Mouse (Mus musculus) heart, postnatal 4 days (tissue): ENCODE data around the gene P4ha1. TPM values are rescaled to one million over a fixed set of nuclear protein-coding genes. Genes with fewer than 3 reads are reported as not detected.

Source experiments
- DNase-seq: peaks from one replicate; pipeline ENCODE4 v3.0.0; 2021
- total RNA-seq, 2 experiments: library from RNA; stranded (reverse); gene quantifications; 2 replicates each; pipeline ENCODE4 v1.2.3; 2021

Gene P4ha1
- total RNA-seq, 2 experiments from 2014 or later: 21.2 to 25.3 TPM

DNA sequence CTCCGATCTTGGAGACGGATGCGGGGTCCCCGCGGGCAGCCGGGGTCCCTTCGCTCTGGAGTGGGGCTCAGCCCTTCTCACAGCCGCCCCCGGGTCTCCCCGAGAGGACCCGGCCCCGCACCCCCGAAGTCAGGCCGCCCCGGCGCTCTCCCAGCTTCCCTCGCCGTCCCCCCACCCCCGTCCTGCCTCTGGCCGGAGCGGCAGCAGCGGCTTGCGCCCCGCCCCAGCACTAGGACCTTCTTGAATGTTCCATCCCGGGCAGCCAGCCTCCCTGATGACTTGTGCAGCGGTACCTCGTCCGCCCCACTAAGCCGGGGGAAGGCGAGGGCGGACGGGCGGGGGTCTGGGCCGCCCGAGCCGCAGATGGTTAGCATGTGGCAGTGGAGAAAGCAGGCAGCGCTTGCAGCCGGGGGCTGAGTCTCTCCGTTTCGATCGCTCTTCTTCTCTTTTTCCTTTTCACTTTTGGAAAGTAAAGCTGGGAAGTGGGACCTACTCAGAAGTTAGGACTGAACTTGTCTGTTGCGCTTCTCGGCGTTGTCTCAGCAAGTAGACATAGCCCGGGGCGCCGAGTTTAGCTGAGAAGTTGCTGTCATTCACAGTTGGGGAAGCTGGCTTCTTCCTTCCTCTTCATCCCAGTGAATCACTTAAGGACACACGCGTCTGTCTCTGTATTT, 529 bp downstream of the P4ha1 start:
- peak; percentile 79 for DNase-seq

- no peak for DNase-seq
Measured at GRCm38 (mm10) chr10:59324311-59325165, 1.4 kb downstream of the P4ha1 start.

DNA sequence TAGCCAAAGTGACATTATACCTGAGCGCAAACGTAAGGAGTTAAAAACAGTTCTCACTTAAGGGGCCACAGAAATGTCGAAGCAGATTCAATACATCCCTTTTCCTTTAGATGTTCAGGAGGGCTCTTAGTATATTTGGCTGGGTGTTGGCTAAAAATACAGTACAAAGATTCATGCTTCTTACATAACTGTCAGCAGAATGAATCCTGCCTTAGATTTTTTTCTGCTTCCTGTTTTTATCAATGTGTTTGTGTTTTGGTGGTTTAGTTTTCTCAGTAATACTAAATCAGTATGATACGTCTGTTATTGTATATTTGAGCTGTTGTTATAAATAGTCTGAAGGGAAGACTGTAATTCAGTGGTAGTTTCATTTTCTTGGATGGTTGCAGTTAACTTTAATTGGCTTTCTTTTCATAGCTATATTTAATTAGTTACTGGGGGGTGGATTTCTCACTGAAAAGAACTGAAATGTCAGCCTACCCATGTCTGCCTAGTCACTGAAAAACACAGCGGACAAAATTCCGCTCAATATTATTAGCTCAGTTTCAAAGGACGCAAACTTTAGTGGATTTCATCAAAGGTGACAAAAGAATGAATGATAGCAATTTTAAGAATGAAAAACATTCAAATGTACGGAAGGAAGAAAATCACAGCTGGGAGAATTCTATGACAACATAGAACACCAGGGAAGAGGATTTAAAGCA, 3.7 kb downstream of the P4ha1 start:
- no peak for DNase-seq

DNA sequence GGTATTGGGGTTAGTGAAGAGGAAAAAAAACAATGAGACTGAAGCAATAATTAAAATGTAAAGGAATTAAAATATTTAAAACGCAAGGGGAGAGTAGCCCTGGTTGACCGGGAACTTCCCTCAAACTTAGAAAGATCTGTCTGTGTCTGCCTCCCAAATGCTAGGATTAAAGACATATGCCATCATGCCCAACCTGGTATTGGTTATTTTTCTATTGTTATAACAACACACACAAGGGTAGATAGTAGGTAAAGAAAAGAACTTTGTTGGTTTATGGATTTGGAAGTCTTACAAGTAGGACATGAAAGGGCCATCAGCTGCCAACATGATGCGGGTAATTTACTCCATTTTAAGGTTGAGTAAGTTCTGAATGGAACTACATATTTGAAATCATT, 4.2 kb downstream of the P4ha1 start:
- no peak for DNase-seq

DNA sequence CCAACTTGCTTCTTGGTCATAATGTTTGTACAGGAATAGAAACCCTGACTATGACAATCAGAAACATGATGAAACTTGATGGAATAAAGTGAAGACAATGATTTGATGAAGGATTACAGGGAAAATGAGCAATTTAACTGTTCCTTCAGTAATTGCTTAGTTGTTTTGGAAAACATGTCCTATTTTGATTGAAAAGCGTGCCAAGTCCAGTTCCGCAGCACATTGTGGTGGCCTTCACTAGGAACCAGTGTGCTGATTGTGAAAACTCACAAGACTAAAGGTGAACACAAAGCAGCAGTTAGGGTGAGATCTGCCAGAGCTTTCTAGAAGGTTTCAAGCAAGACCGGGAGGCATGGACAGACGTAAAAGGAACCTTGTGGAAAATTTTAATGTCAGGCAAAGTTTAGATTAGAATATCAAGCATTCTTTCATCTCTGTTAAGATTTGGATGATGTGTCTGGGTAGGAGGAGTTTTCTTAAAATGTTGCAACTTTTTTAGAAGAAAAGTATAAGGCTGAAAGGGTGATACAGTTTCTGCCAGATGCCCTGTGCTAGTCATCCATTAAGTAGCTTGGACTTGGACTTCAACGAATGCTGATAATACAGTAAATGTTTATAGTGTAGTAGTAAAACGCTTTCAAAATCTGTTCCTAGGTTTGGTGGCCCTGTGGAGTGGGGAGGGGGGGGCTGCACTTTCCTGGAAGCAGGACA, 8.6 kb downstream of the P4ha1 start:
- DNase-seq: no peak

DNA sequence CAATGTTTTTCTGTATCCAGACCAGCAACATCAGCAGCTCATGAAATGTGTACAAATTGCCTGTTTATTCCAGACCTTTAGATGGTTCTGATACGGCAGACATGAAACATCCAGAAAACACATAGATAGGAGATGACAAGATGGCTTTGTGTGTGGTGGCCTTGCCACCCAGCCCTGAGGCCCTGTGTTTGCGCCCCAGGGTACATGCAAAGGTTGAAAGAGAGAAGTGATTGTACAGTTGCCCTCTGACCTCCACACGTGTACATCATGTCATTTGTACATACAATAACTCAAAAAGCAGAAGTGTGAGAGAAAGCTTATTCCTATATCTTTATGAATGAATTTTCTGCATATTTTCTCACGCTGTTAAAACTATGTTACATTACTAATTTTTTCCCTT, 10.3 kb downstream of the P4ha1 start:
- DNase-seq: no peak

GRCm38 (mm10) chr10:59334899-59335798, 12.1 kb downstream of the P4ha1 start:
- DNase-seq: peak; percentile 46

DNA sequence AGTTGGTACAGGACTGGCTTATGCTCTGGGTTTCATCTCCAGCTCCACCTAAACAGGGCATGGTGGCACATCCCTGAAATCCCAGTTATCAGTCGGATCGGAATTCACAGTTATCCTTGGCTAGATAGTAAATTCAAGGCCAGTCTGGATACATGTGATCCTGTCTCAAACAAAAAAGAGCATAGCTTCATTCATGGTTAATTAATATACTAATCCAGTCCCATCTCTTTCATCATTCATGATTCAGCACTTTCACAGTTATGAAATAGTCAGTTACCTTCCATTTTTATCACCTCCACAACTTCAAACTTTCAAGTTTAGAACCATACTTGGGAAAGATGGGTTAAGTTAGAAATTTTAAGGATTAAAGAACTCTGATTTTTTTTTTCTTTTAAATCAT, 13.0 kb downstream of the P4ha1 start:
- DNase-seq: no peak

- no peak for DNase-seq
Measured at GRCm38 (mm10) chr10:59346560-59346959, 23.5 kb downstream of the P4ha1 start.

DNA sequence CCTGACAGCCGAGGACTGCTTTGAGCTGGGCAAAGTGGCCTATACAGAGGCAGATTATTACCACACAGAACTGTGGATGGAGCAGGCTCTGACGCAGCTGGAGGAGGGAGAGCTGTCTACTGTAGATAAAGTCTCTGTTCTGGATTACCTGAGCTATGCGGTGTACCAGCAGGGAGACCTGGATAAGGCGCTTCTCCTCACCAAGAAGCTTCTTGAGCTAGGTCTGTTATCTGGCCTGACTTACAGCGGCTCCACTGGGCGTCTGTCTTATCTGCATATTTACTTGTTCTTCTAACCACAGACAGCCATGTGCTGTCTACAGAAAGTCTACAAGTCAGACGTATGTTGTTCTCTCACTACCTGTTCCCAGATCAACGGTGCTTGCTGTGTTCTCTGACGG, 25.1 kb downstream of the P4ha1 start:
- no peak for DNase-seq

GRCm38 (mm10) chr10:59349536-59349935, 26.4 kb downstream of the P4ha1 start:
- no peak for DNase-seq

GRCm38 (mm10) chr10:59353065-59353464, 30.0 kb downstream of the P4ha1 start:
- DNase-seq: no peak

- DNase-seq: no peak
Measured at GRCm38 (mm10) chr10:59354120-59354519, 31.0 kb downstream of the P4ha1 start.

- no peak for DNase-seq
Measured at GRCm38 (mm10) chr10:59355020-59355419, 31.9 kb downstream of the P4ha1 start.

DNA sequence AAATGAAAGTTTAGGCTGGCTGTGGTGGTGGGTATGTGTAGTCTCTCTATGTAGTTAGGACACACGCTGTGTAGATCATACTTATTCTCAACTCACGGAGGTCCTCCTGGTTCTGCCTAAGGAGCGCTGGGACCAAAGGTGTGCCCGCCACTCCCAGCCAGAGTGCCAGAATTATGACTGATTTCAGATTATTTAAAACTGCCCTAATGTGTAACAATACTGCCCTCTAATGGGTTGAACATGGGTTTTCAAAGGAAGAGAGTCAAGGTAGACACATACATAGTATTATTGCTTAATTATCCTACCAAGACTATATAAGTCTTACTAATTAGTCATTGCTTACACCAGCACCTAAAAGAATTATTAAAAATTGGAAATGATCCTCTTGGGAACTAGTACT, 35.6 kb downstream of the P4ha1 start:
- DNase-seq: no peak

DNA sequence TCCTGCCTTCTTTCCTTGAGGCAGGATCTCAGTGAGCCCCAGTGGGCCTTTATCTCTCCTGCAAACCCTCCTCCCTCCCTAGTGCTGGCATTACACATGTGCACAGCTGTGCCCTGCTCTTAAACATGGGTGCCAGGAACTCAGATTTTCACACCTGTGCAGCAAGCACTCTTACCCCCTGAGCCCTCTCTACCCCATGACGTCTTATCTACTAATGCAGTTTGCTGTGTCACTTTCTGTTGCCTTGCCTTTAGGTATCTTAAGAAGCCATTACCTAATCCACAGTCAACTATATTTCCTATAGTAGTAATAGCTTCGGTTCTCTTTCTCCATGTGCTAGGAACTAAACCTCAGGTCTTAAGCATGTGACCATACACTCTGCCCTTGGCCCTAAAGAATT, 40.1 kb downstream of the P4ha1 start:
- DNase-seq: no peak

DNA sequence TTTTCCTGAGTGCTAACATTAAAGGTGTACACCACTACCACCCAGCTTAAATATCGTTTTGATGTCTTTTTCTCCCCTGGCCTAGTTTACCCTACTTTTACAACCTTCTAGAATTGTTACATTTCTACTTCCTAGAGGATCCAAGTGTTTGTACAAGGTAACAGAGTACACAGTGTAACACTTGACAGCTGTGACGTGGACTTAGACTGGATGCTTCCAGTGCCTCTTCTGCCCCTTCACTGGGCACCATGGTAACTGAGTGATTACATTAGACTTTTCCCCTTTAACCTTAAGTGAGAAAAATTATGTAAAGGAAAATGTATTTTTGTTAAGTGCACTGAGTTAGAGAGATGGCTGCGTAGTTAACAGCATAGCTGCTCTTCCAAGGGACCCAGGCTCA, 41.5 kb downstream of the P4ha1 start:
- no peak for DNase-seq

- DNase-seq: no peak
Measured at GRCm38 (mm10) chr10:59365804-59366589, 42.9 kb downstream of the P4ha1 start.

- no peak for DNase-seq
Measured at GRCm38 (mm10) chr10:59366746-59367145, 43.6 kb downstream of the P4ha1 start.

- no peak for DNase-seq
Measured at GRCm38 (mm10) chr10:59367206-59367605, 44.1 kb downstream of the P4ha1 start.

DNA sequence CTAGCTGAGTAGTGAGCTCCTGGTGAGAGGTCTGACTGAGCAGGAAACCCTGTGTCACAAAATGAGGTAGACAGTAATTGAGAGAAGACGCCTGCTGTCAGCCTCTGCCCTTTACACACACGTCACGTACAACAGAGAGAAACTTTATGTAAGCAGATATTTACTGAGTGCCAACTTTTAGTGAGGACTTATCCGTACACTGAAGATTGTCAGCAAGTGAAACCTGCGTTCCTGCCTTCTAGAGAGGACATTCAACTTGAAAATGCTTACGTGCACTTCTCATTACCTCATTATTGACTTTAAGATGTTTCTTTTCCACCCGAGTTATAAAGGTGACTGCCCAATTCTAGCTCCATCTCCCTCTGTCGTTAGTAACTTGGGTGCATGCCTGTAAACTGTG, 45.6 kb downstream of the P4ha1 start:
- no peak for DNase-seq
